Mouse (Mus musculus) left cerebral cortex, adult 11 months (tissue): ENCODE data around the gene 4933417A18Rik.
A peak's percentile ranks its signal among the peaks of the same experiment; 100 is the strongest.
"Not testable (repeated sequence)": the region's sequence is repeated elsewhere in the genome, so short reads cannot be mapped to it uniquely, and the experiment has no call there.

Experiments
- DNase-seq: peaks from one replicate; pipeline ENCODE4 v3.0.0; 2022; ENCODE audit warnings: low spot score

The 4933417A18Rik gene

GRCm38 (mm10) chr13:34924210-34924609 lies at the start of gene 4933417A18Rik, which contains the start of gene Fam217a:
TSS of gene 4933417A18Rik (plus strand) at chr13:34924409.
TSS of gene Fam217a (minus strand) at chr13:34924310.
- no peak for DNase-seq

- peak; percentile 23 for DNase-seq
These were observed 49.5 kb upstream of the 4933417A18Rik start for GRCm38 (mm10) chr13:34874736-34875135.

GRCm38 (mm10) chr13:34875166-34875710 lies 49.0 kb upstream of the 4933417A18Rik start, which contains the start of gene Prpf4b:
TSS of gene Prpf4b (plus strand) at chr13:34875302.
- DNase-seq, result peak; percentile 85

DNA sequence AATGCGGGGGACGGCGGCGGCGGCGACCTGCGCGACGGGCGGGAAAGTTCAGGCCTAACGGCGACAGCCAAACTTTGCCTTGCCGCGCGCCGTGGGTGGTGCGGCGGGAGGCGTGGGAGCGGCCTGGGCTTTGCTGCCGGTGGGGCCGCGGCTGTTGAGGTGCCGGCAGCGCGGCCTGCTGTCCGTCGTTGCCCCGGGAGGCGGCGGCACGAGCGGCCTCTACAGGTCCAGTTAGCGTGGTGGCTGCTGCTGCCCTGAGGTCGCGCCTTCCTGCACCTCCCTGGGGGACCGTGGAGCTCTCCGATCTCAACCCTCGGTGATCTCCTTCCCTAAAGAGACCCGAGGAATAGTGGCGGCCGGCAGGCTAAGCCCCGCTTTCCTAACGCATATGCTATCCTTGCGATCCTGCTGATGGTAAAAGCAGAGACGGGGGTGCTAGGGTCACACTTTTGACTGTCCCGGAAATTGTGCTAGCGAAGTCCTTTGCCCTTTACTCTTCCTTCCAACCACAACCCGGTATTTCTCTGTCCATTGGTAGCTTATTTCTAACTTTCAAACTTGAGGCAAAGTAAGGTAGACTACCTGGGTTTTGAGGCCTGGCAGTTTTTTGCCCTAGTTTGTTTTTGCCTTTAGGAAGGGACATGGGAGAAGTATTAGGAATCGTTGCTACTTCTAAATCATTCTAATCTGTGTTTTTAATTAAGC lies 48.3 kb upstream of the 4933417A18Rik start:
- DNase-seq, result no peak

DNA sequence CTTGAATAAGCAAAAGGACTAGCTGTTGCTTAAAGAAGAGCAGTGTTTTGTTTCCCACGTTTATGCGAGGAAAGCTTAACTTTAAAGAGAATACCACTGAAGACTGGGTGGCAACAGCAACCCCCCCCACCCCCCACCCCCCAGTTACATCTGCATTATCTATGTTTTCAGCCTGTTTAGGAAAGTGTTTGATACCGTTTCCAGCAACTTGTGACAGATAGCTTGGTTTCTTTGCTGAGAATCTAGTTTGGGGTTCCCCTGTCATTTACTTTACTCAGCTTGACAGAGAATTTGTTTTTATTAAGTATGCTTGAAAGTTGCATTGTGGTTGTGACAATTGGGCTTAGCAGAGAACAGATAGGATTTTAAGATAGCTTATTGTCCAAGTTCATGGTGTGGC lies 47.7 kb upstream of the 4933417A18Rik start:
- no peak for DNase-seq

GRCm38 (mm10) chr13:34892871-34893270 lies 31.3 kb upstream of the 4933417A18Rik start:
- no peak for DNase-seq

GRCm38 (mm10) chr13:34914614-34915013 lies 9.6 kb upstream of the 4933417A18Rik start:
- no peak for DNase-seq

DNA sequence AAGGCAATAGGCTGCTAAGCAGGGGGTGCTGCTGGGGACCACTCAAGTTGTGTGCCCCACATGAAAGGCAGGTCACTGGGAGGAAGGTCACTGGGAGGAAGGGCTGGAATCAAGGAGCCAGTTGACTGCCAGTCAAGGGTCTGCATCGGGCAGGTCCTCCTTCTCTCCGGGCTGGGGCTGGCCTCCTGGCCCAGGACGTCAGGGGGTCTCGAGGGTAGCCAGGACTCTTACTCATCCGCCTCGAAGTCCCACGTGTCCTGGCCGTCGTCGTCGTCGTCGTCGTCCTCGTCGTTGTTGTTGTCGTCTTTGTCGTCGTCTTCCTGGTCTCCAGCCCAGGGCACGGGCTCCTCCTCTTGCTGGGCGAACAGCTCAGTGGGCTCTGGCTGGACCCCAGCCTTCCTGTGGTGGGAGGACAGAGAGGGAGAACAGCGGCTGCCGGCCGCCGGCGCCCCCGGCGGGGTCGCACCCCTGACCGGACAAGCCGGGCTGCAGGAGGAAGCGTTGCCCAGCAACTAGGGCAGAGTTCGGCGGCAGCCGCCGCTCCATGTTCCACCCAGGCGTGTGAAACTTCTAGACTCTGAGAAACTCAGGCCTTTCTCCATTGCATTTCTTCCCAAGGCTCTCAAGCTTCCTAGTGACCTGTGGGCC lies 7.6 kb upstream of the 4933417A18Rik start:
- no peak for DNase-seq

DNA sequence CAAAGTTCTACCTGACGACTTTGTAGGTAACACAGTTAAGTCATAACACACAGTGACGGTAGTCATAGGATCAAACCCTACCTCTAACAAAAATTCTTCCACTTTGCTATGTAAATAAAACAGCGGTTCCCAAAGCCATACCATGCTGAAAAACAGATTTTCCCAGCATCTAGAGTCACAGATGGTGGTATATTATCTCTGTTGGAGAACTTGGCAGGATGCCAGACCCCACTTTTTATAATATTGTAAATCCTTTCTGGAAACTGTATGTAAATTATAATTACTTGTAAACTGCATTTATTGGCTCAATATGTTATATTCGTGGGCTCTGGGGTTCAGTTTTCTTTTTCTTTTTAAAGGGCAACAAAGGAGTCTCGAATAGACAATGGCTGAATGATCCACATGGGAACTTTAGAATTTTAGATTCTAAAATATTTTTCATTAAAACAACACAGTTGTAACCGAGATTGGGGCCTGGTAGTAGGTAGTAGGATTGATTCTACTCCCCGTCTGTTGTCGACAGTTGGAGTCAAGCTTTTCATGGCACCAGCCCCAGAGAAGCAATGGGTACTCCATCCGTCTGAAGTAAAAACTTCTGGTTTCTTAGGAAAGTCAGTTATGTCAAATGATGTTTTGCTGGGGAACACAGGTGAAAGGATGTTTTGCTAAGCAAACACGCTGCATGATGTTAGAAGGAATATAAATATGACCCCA lies 10.9 kb downstream of the 4933417A18Rik start:
- no peak for DNase-seq

GRCm38 (mm10) chr13:34942370-34942769 lies 18.2 kb downstream of the 4933417A18Rik start:
- DNase-seq, result no peak

- not testable (repeated sequence) for DNase-seq
These were observed 27.2 kb downstream of the 4933417A18Rik start for GRCm38 (mm10) chr13:34951437-34951836.

DNA sequence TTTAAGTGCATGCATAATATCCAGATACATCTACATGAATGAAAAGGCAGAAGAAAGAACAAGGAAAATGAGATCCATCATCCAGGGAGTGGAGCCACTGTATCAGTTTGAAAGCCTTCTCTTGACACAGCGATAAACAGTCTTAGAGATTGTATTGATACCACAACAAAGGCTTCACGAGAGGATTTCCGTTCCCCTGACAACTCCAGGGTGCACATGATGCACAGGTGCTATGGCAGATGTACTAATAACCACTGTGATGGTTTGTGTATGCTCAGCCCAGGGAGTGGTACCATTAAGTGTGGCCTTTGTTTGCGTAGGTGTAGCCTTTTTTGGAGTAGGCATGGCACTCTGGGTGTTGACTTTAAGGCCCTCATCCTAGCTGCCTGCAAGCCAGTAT lies 32.7 kb downstream of the 4933417A18Rik start:
- no peak for DNase-seq

DNA sequence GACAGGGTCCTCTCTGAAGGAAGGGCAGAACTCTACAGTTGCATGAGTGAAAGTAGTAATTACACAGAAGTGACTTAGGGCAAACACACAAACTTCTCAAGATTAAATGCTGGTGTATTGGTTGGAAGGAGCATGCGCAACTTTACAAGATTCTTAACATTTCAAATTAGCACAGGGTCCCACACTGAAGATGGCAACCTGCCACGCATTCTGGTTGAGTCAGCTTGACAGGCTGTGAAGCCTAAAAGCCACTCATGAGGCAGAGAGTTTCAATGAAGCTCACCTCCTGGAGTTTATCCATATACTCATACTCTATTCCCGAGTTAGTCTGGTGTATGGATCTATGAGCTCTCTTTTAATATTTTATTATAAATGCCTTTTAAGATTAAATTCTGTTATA lies 33.9 kb downstream of the 4933417A18Rik start:
- not testable (repeated sequence) for DNase-seq

GRCm38 (mm10) chr13:34960996-34961770 lies 37.0 kb downstream of the 4933417A18Rik start:
- DNase-seq, result no peak

- DNase-seq, result no peak
These were observed 39.5 kb downstream of the 4933417A18Rik start, which contains the start of gene Eci3 for GRCm38 (mm10) chr13:34963511-34964397. TSS of gene Eci3 (minus strand) at chr13:34963810.

DNA sequence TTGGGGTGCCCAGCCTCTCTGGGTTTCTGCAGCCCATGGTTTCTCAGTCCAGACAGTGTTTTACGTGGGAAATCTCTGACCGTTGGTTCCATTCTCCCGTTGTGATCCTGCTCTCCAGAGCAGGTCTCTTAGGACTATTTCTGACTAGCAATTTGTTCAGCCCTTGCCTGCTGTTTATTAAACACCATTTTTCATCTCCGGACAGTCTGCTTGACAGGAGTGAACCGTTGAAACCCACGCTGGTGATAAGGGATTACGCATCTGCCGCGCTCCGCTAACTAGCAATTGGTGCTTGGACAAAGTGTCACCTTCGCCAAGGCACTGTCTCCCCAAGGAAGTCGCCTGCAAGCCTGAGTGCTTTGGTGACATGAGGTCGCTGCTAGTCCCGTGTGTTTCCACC lies 40.2 kb downstream of the 4933417A18Rik start:
- no peak for DNase-seq

- DNase-seq, result no peak
These were observed 40.7 kb downstream of the 4933417A18Rik start for GRCm38 (mm10) chr13:34964866-34965265.

DNA sequence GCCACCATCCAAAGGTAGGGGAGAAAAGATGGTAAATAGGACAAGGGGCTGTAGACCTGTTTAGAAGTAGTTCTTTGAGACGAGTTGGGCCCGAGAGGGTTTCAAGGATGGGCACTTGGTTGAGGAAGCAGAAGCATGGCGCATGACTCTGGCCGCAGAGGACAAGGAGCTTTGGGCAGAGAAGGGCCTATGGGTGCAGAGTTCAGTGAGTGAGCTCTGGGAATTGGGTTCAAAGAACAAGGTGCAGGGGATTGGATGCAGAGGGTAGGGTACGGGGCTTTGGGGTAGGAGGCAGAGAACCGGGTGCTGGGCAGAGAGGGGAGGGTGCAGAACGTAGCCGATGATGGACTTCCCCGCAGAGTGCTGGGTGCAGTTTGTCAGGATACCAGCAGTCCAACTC lies 41.4 kb downstream of the 4933417A18Rik start:
- not testable (repeated sequence) for DNase-seq

- not testable (repeated sequence) for DNase-seq
These were observed 48.2 kb downstream of the 4933417A18Rik start for GRCm38 (mm10) chr13:34972456-34972855.

DNA sequence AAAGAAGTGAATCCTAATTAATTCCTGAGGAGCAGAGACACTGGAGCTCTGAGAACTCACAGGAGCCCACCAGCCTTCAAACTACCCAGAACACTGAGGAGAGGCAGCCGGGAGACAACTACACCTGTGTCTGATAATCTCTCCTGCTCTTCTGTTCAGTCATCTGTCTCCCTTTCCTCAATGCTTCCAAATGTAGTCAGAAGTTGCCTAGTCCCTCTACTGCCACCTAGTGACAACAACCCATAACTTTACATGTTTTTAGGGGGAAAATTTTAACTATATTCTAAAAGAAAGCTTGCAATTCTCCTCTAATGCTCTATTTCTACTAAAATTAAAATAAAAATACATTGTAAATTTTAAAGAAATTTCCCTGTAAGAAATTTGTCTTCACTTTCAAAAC lies 48.9 kb downstream of the 4933417A18Rik start:
- DNase-seq, result no peak

DNA sequence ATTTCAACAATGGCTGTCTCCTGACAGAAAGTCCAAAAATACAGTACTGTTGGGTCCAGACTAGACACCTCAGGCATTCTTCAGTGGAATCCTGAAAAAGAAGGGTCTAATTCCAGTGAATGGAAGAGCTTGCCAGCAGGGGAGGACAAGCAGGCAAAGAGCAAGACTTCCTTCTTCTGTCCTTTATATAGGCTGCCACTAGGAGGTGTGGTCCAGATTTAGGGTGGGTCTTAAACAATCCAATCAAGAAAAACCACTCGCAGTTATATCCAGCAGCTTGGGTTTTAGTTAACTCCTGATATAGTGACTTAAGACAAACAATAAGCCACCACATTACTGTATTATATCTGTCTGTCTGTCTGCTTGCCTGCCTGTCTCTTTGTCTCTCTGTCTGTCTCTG lies 49.6 kb downstream of the 4933417A18Rik start:
- DNase-seq, result no peak
